Mouse (Mus musculus): Measurements from ENCODE around the gene Phldb2. TPM values are rescaled to one million over a fixed set of nuclear protein-coding genes. Genes with fewer than 3 reads are reported as not detected.

The Phldb2 gene
- polyA plus RNA-seq, 1 experiment from 2014 or later = 35.2 TPM

DNA sequence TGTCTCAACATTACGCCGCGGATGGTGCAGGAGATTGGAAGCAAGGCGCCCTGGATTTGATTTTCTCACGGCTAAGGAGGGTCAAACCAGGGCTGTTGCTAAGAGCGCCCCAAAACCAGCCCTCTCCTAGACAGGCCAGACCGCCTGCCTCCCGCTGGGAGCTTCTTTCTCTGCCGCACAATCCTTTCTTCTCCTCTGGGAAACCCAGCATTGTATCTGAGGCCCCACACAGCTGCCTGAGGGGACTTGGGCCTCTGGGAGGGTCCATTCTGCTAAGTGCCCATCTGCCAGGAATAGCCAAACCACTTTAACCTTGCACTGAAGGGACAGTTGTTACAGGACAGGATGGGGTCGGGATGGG, 228.7 kb downstream of the Phldb2 start:
- Histone ChIP-seq H3K4me2 (peak overlapping the region; percentile 73), H3K4me1 (peaks cover 45% of the 10 kb centered on the region), H3K27ac (peak overlapping the region; percentile 98), H3K36me3 (replicated peaks) (peaks cover 35% of the 10 kb centered on the region), H3K9ac (peak overlapping the region; percentile 79), H3K27me3 (no peaks in the 10 kb centered on the region), H3K4me3 (replicated peaks) (peak overlapping the region; percentile 58), H3K9me3 (no peaks in the 10 kb centered on the region)
- 0% methylated on average over 10 of the region's 10 CpGs for WGBS
- ATAC-seq (ENCODE audit: low FRiP score) = peak; percentile 82

- H3K36me3 ChIP-seq (replicated peaks) = peaks cover 36% of the 10 kb centered on the region
- peak; percentile 89 for ATAC-seq (ENCODE audit: low FRiP score)
- under 1% methylated on average over 30 of the region's 30 CpGs for WGBS
- H3K4me3 ChIP-seq (replicated peaks) = peak within 1 kb of the TSS; percentile 58
- H3K9me3 ChIP-seq = no peaks in the 10 kb centered on the region
- H3K4me2 ChIP-seq = peak within 1 kb of the TSS; percentile 73
- peak within 1 kb of the TSS; percentile 79 for H3K9ac ChIP-seq
- H3K4me1 ChIP-seq = peaks cover 45% of the 10 kb centered on the region
- peak within 1 kb of the TSS; percentile 98 for H3K27ac ChIP-seq
- H3K27me3 ChIP-seq = no peaks in the 10 kb centered on the region
Measured at GRCm38 (mm10) chr16:45724061-45724741, 229.2 kb downstream of the Phldb2 start, which contains the start of gene Tagln3. TSS of gene Tagln3 (minus strand) at chr16:45724608.

- peak; percentile 48 for ATAC-seq (ENCODE audit: low FRiP score)
- Histone ChIP-seq H3K36me3 (replicated peaks) (peaks cover 38% of the 10 kb centered on the region), H3K4me3 (replicated peaks) (peak overlapping the region; percentile 58), H3K9me3 (no peaks in the 10 kb centered on the region), H3K9ac (peak overlapping the region; percentile 79), H3K27ac (peak overlapping the region; percentile 98), H3K27me3 (no peaks in the 10 kb centered on the region), H3K4me2 (peak overlapping the region; percentile 73), H3K4me1 (peaks cover 45% of the 10 kb centered on the region)
- WGBS = 34% methylated on average over 6 of the region's 6 CpGs
Measured at GRCm38 (mm10) chr16:45723172-45723901, 230.1 kb downstream of the Phldb2 start.

GRCm38 (mm10) chr16:45722460-45722951, 230.9 kb downstream of the Phldb2 start:
- Histone ChIP-seq H3K27ac (peak overlapping the region; percentile 98), H3K9ac (peak overlapping the region; percentile 79), H3K4me3 (replicated peaks) (peak overlapping the region; percentile 58), H3K4me2 (peak overlapping the region; percentile 73), H3K4me1 (peaks cover 45% of the 10 kb centered on the region), H3K9me3 (no peaks in the 10 kb centered on the region), H3K36me3 (replicated peaks) (peaks cover 45% of the 10 kb centered on the region), H3K27me3 (no peaks in the 10 kb centered on the region)
- WGBS = 59% methylated on average over 3 of the region's 3 CpGs
- no peak for ATAC-seq (ENCODE audit: low FRiP score)

- H3K9me3 ChIP-seq = no peaks in the 10 kb centered on the region
Measured at GRCm38 (mm10) chr16:45720022-45720630, 233.3 kb downstream of the Phldb2 start.

DNA sequence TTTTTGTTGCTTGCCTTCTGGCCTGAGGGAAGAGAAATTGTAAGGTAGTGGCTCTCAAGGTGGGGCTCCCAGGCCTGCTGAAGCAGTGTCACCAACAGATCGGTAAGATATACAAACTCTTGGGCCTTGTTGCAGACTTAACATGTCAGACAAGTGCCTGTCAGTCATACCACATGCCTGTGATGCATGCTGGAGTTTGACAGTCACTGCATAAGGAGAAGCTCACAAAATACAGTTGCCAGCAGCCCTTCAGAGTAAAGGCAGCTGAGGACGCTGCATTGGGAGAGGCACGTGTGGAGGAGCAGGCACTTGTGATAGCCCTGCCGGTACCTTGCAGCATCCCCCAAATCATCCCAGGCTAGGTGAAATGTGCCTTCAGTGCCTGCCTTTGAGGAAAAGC, 235.1 kb downstream of the Phldb2 start:
- H3K27ac ChIP-seq = no peak overlapping the region

More at GRCm38 (mm10) chr16:45720022-45720630, 233.3 kb downstream of the Phldb2 start:
- no peak overlapping the region for H3K4me2 ChIP-seq
- peaks cover 67% of the 10 kb centered on the region for H3K36me3 ChIP-seq (replicated peaks)
- no peak overlapping the region for H3K9ac ChIP-seq
- no peak for ATAC-seq (ENCODE audit: low FRiP score)
- WGBS = 93% methylated on average over 10 of the region's 10 CpGs
- H3K27me3 ChIP-seq = no peaks in the 10 kb centered on the region
- H3K4me1 ChIP-seq = peaks cover 41% of the 10 kb centered on the region
- no peak overlapping the region for H3K27ac ChIP-seq
- no peak overlapping the region for H3K4me3 ChIP-seq (replicated peaks)

DNA sequence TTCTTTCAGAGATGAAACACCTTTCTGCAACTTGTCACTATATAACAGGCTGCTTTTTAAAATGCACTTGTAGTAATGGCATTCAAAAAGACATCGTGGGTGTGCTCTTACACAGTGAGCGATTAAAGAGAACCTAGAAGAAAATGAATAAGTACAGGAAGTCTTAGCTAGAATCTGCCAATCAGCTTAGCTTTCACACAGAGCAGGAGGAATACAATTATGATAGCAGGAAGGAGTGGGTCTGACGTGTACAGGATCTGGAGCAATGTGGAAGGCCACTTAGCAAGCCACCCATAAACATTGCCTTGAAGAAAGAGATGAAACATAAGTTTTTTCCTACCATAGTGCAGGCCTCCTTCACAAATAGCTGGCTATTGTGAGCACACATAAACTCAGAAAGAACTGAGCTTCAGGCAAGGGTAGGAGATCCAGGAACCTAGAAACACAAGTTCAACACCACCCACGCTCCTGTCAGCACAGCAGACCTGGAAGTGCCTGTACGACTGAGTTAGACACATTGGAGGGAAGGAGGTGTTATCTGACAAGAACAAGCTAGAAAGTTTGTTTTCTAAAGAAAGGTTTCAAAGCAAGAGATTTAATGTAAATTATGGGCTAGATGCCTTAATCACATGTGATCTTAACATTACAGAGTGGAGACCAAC, 238.8 kb downstream of the Phldb2 start:
- H3K4me1 ChIP-seq = peaks cover 5% of the 10 kb centered on the region; the same call in 1 of the 2 replicates
- H3K9ac ChIP-seq = no peak overlapping the region
- H3K4me3 ChIP-seq (replicated peaks) = no peak overlapping the region
- H3K27ac ChIP-seq = no peak overlapping the region
- peaks cover 85% of the 10 kb centered on the region for H3K36me3 ChIP-seq (replicated peaks)
- H3K27me3 ChIP-seq = no peaks in the 10 kb centered on the region
- H3K4me2 ChIP-seq = no peak overlapping the region
- WGBS = 90% methylated on average over 5 of the region's 5 CpGs
- H3K9me3 ChIP-seq = no peaks in the 10 kb centered on the region
- ATAC-seq (ENCODE audit: low FRiP score) = no peak

More for the DNA sequence above, 235.1 kb downstream of the Phldb2 start:
- WGBS = 98% methylated on average over 4 of the region's 4 CpGs
- no peak overlapping the region for H3K4me3 ChIP-seq (replicated peaks)
- H3K4me1 ChIP-seq = peaks cover 39% of the 10 kb centered on the region
- H3K36me3 ChIP-seq (replicated peaks) = peaks cover 85% of the 10 kb centered on the region
- H3K9ac ChIP-seq = no peak overlapping the region
- no peaks in the 10 kb centered on the region for H3K9me3 ChIP-seq
- no peak overlapping the region for H3K4me2 ChIP-seq
- no peaks in the 10 kb centered on the region for H3K27me3 ChIP-seq
- ATAC-seq (ENCODE audit: low FRiP score) = no peak

GRCm38 (mm10) chr16:45713878-45714277, 239.5 kb downstream of the Phldb2 start:
- H3K27me3 ChIP-seq = no peaks in the 10 kb centered on the region
- H3K9me3 ChIP-seq = no peaks in the 10 kb centered on the region
- WGBS = 67% methylated on average over 1 of the region's 1 CpGs
- no peak for ATAC-seq (ENCODE audit: low FRiP score)
- H3K36me3 ChIP-seq (replicated peaks) = peaks cover 83% of the 10 kb centered on the region
- no peak overlapping the region for H3K9ac ChIP-seq
- peaks cover 5% of the 10 kb centered on the region; the same call in 1 of the 2 replicates for H3K4me1 ChIP-seq
- H3K4me2 ChIP-seq = no peak overlapping the region
- H3K4me3 ChIP-seq (replicated peaks) = no peak overlapping the region
- H3K27ac ChIP-seq = no peak overlapping the region

DNA sequence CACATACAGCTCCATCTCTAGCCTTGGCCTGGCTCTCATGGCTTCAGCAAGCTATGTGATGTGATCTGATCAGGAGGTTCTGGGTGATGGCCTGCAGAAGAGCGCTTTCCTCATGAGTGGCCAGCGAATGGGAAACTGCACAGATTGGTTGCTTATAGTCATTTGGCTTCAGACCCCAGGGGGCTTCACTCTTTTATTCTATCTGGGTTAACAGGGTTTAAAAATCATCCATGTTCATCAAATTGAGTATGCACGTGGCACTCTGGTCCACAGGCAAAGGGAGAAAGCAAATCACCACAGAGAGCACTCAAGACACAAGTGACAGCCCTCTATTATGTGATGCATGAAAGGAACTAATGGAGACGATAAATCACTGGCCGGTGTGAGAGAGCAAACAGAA, 240.1 kb downstream of the Phldb2 start:
- no peak overlapping the region for H3K27ac ChIP-seq

GRCm38 (mm10) chr16:45711263-45711662, 242.1 kb downstream of the Phldb2 start:
- 71% methylated on average over 7 of the region's 7 CpGs for WGBS
- Histone ChIP-seq H3K4me3 (replicated peaks) (no peak overlapping the region), H3K9ac (no peak overlapping the region), H3K9me3 (no peaks in the 10 kb centered on the region), H3K27me3 (no peaks in the 10 kb centered on the region), H3K27ac (no peak overlapping the region), H3K4me2 (no peak overlapping the region), H3K4me1 (peaks cover 5% of the 10 kb centered on the region; the same call in 1 of the 2 replicates), H3K36me3 (replicated peaks) (peaks cover 62% of the 10 kb centered on the region)
- ATAC-seq (ENCODE audit: low FRiP score) = no peak

More for the DNA sequence above, 240.1 kb downstream of the Phldb2 start:
- Histone ChIP-seq H3K9me3 (no peaks in the 10 kb centered on the region), H3K9ac (no peak overlapping the region), H3K27me3 (no peaks in the 10 kb centered on the region), H3K4me2 (no peak overlapping the region), H3K36me3 (replicated peaks) (peaks cover 80% of the 10 kb centered on the region), H3K4me3 (replicated peaks) (no peak overlapping the region), H3K4me1 (peaks cover 5% of the 10 kb centered on the region; the same call in 1 of the 2 replicates)
- 69% methylated on average over 5 of the region's 5 CpGs for WGBS
- no peak; the same call in 1 of the 2 replicates for ATAC-seq (ENCODE audit: low FRiP score)

- Histone ChIP-seq H3K4me3 (replicated peaks) (no peak overlapping the region), H3K27ac (no peak overlapping the region), H3K9me3 (no peaks in the 10 kb centered on the region), H3K36me3 (replicated peaks) (no peaks in the 10 kb centered on the region), H3K27me3 (no peaks in the 10 kb centered on the region), H3K9ac (no peak overlapping the region), H3K4me1 (peaks cover 3% of the 10 kb centered on the region; the same call in 1 of the 2 replicates), H3K4me2 (no peak overlapping the region)
- WGBS = 83% methylated on average over 5 of the region's 5 CpGs
- ATAC-seq (ENCODE audit: low FRiP score) = no peak
Measured at GRCm38 (mm10) chr16:45699301-45699700, 254.1 kb downstream of the Phldb2 start.

DNA sequence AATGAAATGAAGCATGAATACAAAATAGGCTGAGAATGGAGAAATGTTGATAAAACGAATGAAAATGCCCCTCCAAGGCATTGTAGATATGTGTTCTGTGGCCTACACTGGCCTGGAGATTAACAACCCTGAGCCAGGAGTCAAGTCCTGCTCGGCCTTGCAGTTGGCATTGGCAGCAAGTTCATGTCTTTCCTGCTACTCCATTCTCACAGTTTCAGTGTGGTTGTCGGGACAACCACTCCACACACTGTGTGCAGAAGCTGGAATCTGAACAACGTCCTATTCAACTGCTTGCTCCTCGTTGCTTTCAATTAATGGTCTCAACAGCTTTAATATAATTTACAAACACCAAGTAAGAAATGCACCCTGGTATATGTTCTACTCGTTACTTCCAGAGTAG, 255.4 kb downstream of the Phldb2 start:
- Histone ChIP-seq H3K27me3 (no peaks in the 10 kb centered on the region), H3K27ac (no peak overlapping the region), H3K9me3 (no peaks in the 10 kb centered on the region), H3K4me1 (peaks cover 4% of the 10 kb centered on the region; the same call in 1 of the 2 replicates), H3K4me3 (replicated peaks) (no peak overlapping the region), H3K36me3 (replicated peaks) (no peaks in the 10 kb centered on the region), H3K4me2 (no peak overlapping the region), H3K9ac (no peak overlapping the region)
- 66% methylated on average over 6 of the region's 6 CpGs for WGBS
- no peak for ATAC-seq (ENCODE audit: low FRiP score)

Data from forebrain, embryonic 12.5 days (tissue).